Mouse (Mus musculus): ENCODE measurements around the gene Atp4b.

DNA sequence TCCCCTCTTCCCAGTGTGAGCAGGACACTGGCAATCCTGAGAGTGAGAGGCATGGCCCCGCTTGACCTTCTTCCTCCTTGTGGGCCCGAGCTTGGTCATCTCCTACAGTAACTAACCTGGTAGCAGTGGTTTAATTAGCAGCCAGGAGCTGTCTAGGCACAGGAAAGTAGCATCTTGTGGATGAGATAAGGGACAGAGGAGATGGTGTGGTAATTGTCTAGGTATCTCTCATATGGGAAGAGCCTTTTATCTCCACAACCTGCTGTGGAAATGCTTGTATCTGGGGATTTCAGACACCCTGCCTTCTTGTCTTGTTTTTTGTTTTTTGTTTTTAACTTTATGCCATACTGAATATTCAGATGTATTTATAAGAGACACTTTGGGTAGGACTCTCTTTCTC is 40.9 kb upstream of the Atp4b start:
- no peak for TF ChIP-seq GATA1 (IDR thresholded peaks at IDR 0.05; ENCODE audit: borderline replicate concordance, low read length)
- no peak for TF ChIP-seq FLI1 (IDR thresholded peaks at IDR 0.05; ENCODE audit: low read length)
